Mouse (Mus musculus) bone marrow macrophage, adult 2 months (primary cell): ENCODE results near the gene Atp4b.

ENCODE experiments used
- CTCF ChIP-seq: IDR thresholded peaks from 2 replicates; pipeline ENCODE4 v1.5.1; 2012; ENCODE audit warnings: low read depth, mild to moderate bottlenecking, low read length, moderate library complexity
- POLR2A ChIP-seq: IDR thresholded peaks from 2 replicates; pipeline ENCODE4 v1.6.1; 2012; ENCODE audit warnings: mild to moderate bottlenecking, low read depth, low read length, borderline replicate concordance

DNA sequence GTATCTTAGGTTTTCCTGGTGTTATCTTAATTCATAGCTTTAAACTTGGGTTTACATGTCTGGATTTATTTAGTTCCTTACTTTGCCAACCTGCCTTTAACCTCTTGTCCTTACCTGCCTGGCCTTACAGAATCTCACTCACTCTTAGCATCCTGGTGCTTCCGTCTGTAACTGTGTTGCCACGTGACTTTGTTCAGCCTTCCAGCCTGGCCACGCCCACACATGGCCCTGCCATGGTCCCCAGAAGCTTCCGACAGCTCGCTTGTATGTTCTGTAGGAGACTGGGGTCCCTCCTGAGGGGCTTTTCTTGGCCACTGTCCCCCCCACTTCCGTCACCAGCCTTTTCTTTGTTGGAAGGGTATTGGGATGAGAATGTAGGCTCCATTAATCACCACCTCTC is 40.4 kb downstream of the Atp4b start:
- TF ChIP-seq CTCF (no peak), POLR2A (no peak)
